Mouse (Mus musculus): ENCODE measurements at regions not wholly inside any gene's neighbourhood (a gene's known extent, or its start where the extent isn't known, plus 50 kb on each side); places are given as distances from the start of the nearest gene placed in this dataset.

GRCm38 (mm10) chr10:104592009-104592603 is 398.3 kb downstream of the Gm4340 start:
- no peak overlapping the region for H3K4me3 ChIP-seq (ENCODE audit: low read length)
- H3K4me1 ChIP-seq (ENCODE audit: control insufficient read depth, insufficient read depth, low read length): no peaks in the 10 kb centered on the region
- no peaks in the 10 kb centered on the region for H3K9me3 ChIP-seq (ENCODE audit: control insufficient read depth, low read length)
- WGBS: 51% methylated on average over 3 of the region's 3 CpGs
- H3K36me3 ChIP-seq (ENCODE audit: control insufficient read depth, insufficient read depth, low read length): no peaks in the 10 kb centered on the region
- H3K27me3 ChIP-seq (replicated peaks; ENCODE audit: control insufficient read depth, insufficient read depth, low read length): no peaks in the 10 kb centered on the region
- H3K9ac ChIP-seq (ENCODE audit: low read depth, low read length): no peak overlapping the region
- no peak overlapping the region for H3K27ac ChIP-seq (ENCODE audit: low read length)
- no peak overlapping the region for H3K4me2 ChIP-seq (ENCODE audit: low read depth, low read length)
- no peak for ATAC-seq

GRCm38 (mm10) chr10:104595920-104596319 is 402.1 kb downstream of the Gm4340 start:
- 84% methylated on average over 5 of the region's 5 CpGs for WGBS
- H3K4me2 ChIP-seq (ENCODE audit: low read depth, low read length): no peak overlapping the region
- ATAC-seq: no peak

GRCm38 (mm10) chr10:104627629-104628028 is 433.8 kb downstream of the Gm4340 start:
- H3K4me3 ChIP-seq (ENCODE audit: low read length): no peak overlapping the region
- no peak overlapping the region for H3K4me2 ChIP-seq (ENCODE audit: low read depth, low read length)
- no peaks in the 10 kb centered on the region for H3K9me3 ChIP-seq (ENCODE audit: control insufficient read depth, low read length)
- ATAC-seq: no peak
- 28% methylated on average over 1 of the region's 1 CpGs for WGBS
- H3K36me3 ChIP-seq (ENCODE audit: control insufficient read depth, insufficient read depth, low read length): no peaks in the 10 kb centered on the region
- H3K9ac ChIP-seq (ENCODE audit: low read depth, low read length): no peak overlapping the region
- H3K27ac ChIP-seq (ENCODE audit: low read length): no peak overlapping the region
- H3K4me1 ChIP-seq (ENCODE audit: control insufficient read depth, insufficient read depth, low read length): no peaks in the 10 kb centered on the region
- H3K27me3 ChIP-seq (replicated peaks; ENCODE audit: control insufficient read depth, insufficient read depth, low read length): no peaks in the 10 kb centered on the region

More at GRCm38 (mm10) chr10:104595920-104596319, 402.1 kb downstream of the Gm4340 start:
- H3K4me1 ChIP-seq (ENCODE audit: control insufficient read depth, insufficient read depth, low read length): no peaks in the 10 kb centered on the region
- H3K4me3 ChIP-seq (ENCODE audit: low read length): no peak overlapping the region
- no peaks in the 10 kb centered on the region for H3K9me3 ChIP-seq (ENCODE audit: control insufficient read depth, low read length)
- H3K27ac ChIP-seq (ENCODE audit: low read length): no peak overlapping the region
- no peak overlapping the region for H3K9ac ChIP-seq (ENCODE audit: low read depth, low read length)
- H3K36me3 ChIP-seq (ENCODE audit: control insufficient read depth, insufficient read depth, low read length): no peaks in the 10 kb centered on the region
- no peaks in the 10 kb centered on the region for H3K27me3 ChIP-seq (replicated peaks; ENCODE audit: control insufficient read depth, insufficient read depth, low read length)

- Histone ChIP-seq H3K9me3 (ENCODE audit: control insufficient read depth, low read length) (no peaks in the 10 kb centered on the region), H3K4me1 (ENCODE audit: control insufficient read depth, insufficient read depth, low read length) (no peaks in the 10 kb centered on the region), H3K4me2 (ENCODE audit: low read depth, low read length) (no peak overlapping the region), H3K4me3 (ENCODE audit: low read length) (no peak overlapping the region), H3K9ac (ENCODE audit: low read depth, low read length) (no peak overlapping the region), H3K27ac (ENCODE audit: low read length) (no peak overlapping the region), H3K27me3 (replicated peaks; ENCODE audit: control insufficient read depth, insufficient read depth, low read length) (no peaks in the 10 kb centered on the region), H3K36me3 (ENCODE audit: control insufficient read depth, insufficient read depth, low read length) (no peaks in the 10 kb centered on the region)
- no peak for ATAC-seq
- 81% methylated on average over 8 of the region's 8 CpGs for WGBS
Measured at GRCm38 (mm10) chr10:104651020-104651419, 457.2 kb downstream of the Gm4340 start.

- ATAC-seq: no peak
Measured at GRCm38 (mm10) chr10:104660298-104660697, 466.5 kb downstream of the Gm4340 start.

GRCm38 (mm10) chr10:104661672-104662071 is 467.8 kb downstream of the Gm4340 start:
- Histone ChIP-seq H3K4me3 (ENCODE audit: low read length) (no peak overlapping the region), H3K27me3 (replicated peaks; ENCODE audit: control insufficient read depth, insufficient read depth, low read length) (no peaks in the 10 kb centered on the region), H3K9me3 (ENCODE audit: control insufficient read depth, low read length) (no peaks in the 10 kb centered on the region), H3K4me2 (ENCODE audit: low read depth, low read length) (no peak overlapping the region), H3K36me3 (ENCODE audit: control insufficient read depth, insufficient read depth, low read length) (no peaks in the 10 kb centered on the region), H3K27ac (ENCODE audit: low read length) (no peak overlapping the region), H3K4me1 (ENCODE audit: control insufficient read depth, insufficient read depth, low read length) (peaks cover 3% of the 10 kb centered on the region; the same call in 1 of the 2 replicates), H3K9ac (ENCODE audit: low read depth, low read length) (no peak overlapping the region)
- 30% methylated on average over 7 of the region's 7 CpGs for WGBS
- ATAC-seq: no peak

More at GRCm38 (mm10) chr10:104660298-104660697, 466.5 kb downstream of the Gm4340 start:
- Histone ChIP-seq H3K27ac (ENCODE audit: low read length) (no peak overlapping the region), H3K4me1 (ENCODE audit: control insufficient read depth, insufficient read depth, low read length) (peaks cover 3% of the 10 kb centered on the region; the same call in 1 of the 2 replicates), H3K9ac (ENCODE audit: low read depth, low read length) (no peak overlapping the region), H3K4me3 (ENCODE audit: low read length) (no peak overlapping the region), H3K9me3 (ENCODE audit: control insufficient read depth, low read length) (no peaks in the 10 kb centered on the region), H3K27me3 (replicated peaks; ENCODE audit: control insufficient read depth, insufficient read depth, low read length) (no peaks in the 10 kb centered on the region), H3K36me3 (ENCODE audit: control insufficient read depth, insufficient read depth, low read length) (no peaks in the 10 kb centered on the region), H3K4me2 (ENCODE audit: low read depth, low read length) (no peak overlapping the region)
- 27% methylated on average over 7 of the region's 7 CpGs for WGBS

GRCm38 (mm10) chr10:104668286-104668685 is 474.4 kb downstream of the Gm4340 start:
- 77% methylated on average over 2 of the region's 2 CpGs for WGBS

GRCm38 (mm10) chr10:104684717-104685336 is 491.0 kb downstream of the Gm4340 start:
- Histone ChIP-seq H3K9ac (ENCODE audit: low read depth, low read length) (no peak overlapping the region), H3K4me3 (ENCODE audit: low read length) (no peak overlapping the region), H3K4me1 (ENCODE audit: control insufficient read depth, insufficient read depth, low read length) (no peaks in the 10 kb centered on the region), H3K27ac (ENCODE audit: low read length) (no peak overlapping the region), H3K27me3 (replicated peaks; ENCODE audit: control insufficient read depth, insufficient read depth, low read length) (no peaks in the 10 kb centered on the region), H3K4me2 (ENCODE audit: low read depth, low read length) (no peak overlapping the region), H3K36me3 (ENCODE audit: control insufficient read depth, insufficient read depth, low read length) (no peaks in the 10 kb centered on the region), H3K9me3 (ENCODE audit: control insufficient read depth, low read length) (no peaks in the 10 kb centered on the region)
- peak; percentile 36; the same call in 1 of the 2 replicates for ATAC-seq
- 71% methylated on average over 5 of the region's 5 CpGs for WGBS

More at GRCm38 (mm10) chr10:104668286-104668685, 474.4 kb downstream of the Gm4340 start:
- no peaks in the 10 kb centered on the region for H3K9me3 ChIP-seq (ENCODE audit: control insufficient read depth, low read length)
- ATAC-seq: no peak
- no peaks in the 10 kb centered on the region for H3K36me3 ChIP-seq (ENCODE audit: control insufficient read depth, insufficient read depth, low read length)
- no peak overlapping the region for H3K9ac ChIP-seq (ENCODE audit: low read depth, low read length)
- no peaks in the 10 kb centered on the region for H3K4me1 ChIP-seq (ENCODE audit: control insufficient read depth, insufficient read depth, low read length)
- no peak overlapping the region for H3K27ac ChIP-seq (ENCODE audit: low read length)
- H3K4me3 ChIP-seq (ENCODE audit: low read length): no peak overlapping the region
- H3K4me2 ChIP-seq (ENCODE audit: low read depth, low read length): no peak overlapping the region
- H3K27me3 ChIP-seq (replicated peaks; ENCODE audit: control insufficient read depth, insufficient read depth, low read length): no peaks in the 10 kb centered on the region

- H3K4me2 ChIP-seq (ENCODE audit: low read depth, low read length): no peak overlapping the region
- no peaks in the 10 kb centered on the region for H3K36me3 ChIP-seq (ENCODE audit: control insufficient read depth, insufficient read depth, low read length)
- H3K27ac ChIP-seq (ENCODE audit: low read length): no peak overlapping the region
- no peak for ATAC-seq
- H3K4me1 ChIP-seq (ENCODE audit: control insufficient read depth, insufficient read depth, low read length): no peaks in the 10 kb centered on the region
- H3K4me3 ChIP-seq (ENCODE audit: low read length): no peak overlapping the region
- H3K9ac ChIP-seq (ENCODE audit: low read depth, low read length): no peak overlapping the region
- no peaks in the 10 kb centered on the region for H3K9me3 ChIP-seq (ENCODE audit: control insufficient read depth, low read length)
- H3K27me3 ChIP-seq (replicated peaks; ENCODE audit: control insufficient read depth, insufficient read depth, low read length): no peaks in the 10 kb centered on the region
- WGBS: 67% methylated on average over 3 of the region's 3 CpGs
Measured at GRCm38 (mm10) chr10:104685857-104686256, 492.0 kb downstream of the Gm4340 start.
